Mouse (Mus musculus) kidney, postnatal 4 days (tissue): ENCODE results near the gene Stim1.
A peak's percentile ranks its signal among the peaks of the same experiment; 100 is the strongest.
"Not testable (repeated sequence)": the region's sequence is repeated elsewhere in the genome, so short reads cannot be mapped to it uniquely, and the experiment has no call there.

Experiments used
- DNase-seq, 2 experiments: peaks; one replicate each; pipeline ENCODE4 v3.0.0; 2021; ENCODE audit warnings: mixed read lengths in 2 of 2

Gene Stim1

DNA sequence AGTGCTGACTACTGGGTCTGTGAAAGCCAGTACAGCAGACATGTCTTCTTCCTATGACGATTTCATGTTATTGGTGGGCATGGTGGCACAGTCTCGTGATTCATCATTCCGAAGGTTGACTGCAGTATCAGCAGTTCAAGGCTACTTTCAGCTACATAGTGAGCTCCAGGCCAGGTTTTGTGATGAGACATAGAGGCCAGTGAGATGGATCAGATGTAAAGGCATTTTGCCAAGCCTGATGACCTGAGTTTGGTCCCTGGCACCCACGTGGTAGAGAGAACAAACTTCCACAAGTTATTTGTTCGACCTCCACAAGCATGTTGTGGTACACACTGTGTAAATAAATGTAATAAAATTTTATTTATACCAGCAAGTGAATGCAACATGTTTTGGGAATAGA is 102.9 kb downstream of the Stim1 start:
- DNase-seq, result no peak

- DNase-seq, result no peak
Measured at GRCm38 (mm10) chr7:102373382-102374072, 105.9 kb downstream of the Stim1 start.

GRCm38 (mm10) chr7:102383221-102383620 is 115.6 kb downstream of the Stim1 start:
- no peak for DNase-seq

GRCm38 (mm10) chr7:102385973-102386372 is 118.4 kb downstream of the Stim1 start:
- DNase-seq, result no peak

DNA sequence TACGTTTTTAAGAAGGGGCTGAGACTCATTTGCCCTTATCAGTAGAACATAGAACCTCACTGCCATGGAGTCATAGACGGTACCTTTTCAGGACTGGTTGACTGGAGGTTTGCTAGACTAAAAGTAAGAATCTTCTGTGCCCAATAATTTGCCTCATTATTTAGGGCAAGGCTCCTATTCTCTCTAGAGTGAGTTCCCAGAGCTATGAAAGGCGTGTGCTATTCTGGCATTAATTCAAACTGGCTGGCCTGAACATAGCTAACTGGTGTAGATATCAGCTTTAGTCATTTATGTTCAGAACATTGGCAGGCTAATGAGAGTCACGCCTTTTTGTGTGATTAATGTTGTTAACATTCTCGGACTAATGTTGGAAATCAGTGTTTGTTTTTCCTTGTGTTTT is 121.5 kb downstream of the Stim1 start:
- DNase-seq, result no peak

DNA sequence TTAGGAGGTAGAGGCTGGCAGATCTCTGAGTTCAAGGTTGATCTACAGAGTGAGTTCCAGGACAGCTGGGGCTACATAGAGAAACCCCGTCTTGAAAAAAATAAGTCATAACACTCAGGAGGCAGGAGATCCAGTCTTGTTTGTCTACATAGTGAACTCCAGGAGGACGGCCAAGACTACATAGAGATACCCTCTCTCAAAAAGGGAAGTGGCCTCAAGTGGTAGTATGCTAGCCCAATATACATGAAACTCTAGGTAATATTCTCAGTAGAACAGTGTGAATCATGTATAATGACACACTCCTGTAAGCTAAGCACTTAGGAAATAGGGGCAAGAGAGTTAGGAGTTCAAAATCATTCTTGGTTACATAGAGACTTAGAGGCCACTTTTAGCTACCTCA is 126.3 kb downstream of the Stim1 start:
- DNase-seq, result no peak

DNA sequence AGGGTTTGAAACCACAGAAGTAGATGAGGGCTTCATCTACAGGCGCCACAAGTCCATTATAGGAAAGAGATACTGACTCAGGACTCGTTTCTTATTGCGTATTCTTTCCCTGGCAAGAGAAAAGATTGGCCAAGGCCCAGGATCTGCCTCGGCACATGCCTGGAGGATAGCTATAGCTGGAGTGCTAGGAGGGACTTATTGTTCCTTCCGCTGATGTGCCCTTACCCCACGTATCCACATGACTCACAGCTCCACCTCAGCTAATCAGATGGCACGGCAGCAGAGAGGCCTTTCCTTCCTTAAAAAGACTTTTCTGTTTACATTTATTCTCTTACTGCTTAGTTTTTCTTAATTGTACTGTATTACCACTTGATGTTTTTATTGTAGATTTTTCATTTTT is 128.3 kb downstream of the Stim1 start:
- DNase-seq, result no peak

GRCm38 (mm10) chr7:102396331-102396730 is 128.7 kb downstream of the Stim1 start:
- DNase-seq, result no peak

DNA sequence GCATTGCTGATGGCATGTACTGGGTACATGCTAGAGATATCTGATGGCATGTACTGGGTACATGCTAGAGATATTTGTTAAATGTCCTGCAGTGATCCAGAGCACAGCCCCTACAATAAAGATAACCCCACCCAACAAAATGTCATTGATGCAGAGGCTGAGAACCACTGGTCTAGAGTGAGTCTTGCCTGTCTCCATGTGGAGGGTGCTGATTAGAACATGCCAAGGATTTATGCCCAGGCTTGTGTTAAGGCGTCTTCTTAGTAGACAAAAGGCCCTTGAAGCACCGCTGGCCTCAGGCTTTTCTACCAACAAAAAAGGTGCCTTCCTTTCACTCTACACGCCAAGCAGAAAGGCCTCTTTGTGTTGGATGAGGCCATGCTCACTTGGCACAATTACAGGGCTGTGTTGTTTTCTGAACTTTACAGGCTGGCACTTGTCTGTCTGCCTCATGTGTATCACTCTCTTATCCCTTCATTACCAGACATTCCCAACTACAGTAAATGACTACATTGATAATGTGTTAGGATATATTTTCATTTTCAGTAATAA is 131.7 kb downstream of the Stim1 start:
- no peak for DNase-seq

DNA sequence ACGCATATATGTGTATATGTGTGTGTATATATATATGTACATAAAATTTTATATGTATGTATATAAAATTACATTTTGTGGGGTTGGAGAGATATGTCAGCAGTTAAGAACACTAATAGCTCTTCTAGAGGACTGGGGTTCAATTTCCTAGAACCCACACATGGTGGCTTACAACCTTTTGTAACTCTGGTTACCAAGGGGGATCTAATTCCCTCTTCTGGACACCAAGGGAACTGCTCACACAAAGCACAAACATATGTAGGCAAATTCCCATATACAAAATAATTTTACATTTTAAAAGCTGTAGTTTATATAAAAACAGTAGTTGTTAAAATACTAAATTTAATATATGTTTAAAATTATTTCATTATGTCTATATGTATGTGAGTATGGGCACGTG is 136.5 kb downstream of the Stim1 start:
- DNase-seq, result no peak

GRCm38 (mm10) chr7:102407440-102407839 is 139.8 kb downstream of the Stim1 start:
- DNase-seq, result no peak

GRCm38 (mm10) chr7:102415272-102415671 is 147.7 kb downstream of the Stim1 start:
- not testable (repeated sequence) for DNase-seq

DNA sequence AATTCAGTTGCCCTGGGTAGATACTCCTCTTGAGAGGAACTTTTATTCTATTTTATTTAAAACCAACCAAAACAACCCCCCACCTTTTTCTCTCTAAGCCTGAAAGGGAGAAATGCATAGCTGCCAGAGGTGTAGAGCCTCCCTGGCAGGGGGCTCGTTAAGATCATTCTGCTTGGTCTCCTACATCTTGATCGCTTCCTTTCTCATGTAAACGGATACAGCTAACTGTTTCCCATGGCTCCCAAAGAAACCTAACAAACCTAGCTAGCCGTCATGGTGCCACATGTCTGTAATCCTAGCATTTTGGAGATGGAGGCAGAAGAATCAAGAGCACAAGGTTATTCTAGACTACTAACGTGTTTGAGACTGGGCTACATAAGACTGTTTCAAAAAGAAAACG is 148.2 kb downstream of the Stim1 start:
- no peak for DNase-seq

DNA sequence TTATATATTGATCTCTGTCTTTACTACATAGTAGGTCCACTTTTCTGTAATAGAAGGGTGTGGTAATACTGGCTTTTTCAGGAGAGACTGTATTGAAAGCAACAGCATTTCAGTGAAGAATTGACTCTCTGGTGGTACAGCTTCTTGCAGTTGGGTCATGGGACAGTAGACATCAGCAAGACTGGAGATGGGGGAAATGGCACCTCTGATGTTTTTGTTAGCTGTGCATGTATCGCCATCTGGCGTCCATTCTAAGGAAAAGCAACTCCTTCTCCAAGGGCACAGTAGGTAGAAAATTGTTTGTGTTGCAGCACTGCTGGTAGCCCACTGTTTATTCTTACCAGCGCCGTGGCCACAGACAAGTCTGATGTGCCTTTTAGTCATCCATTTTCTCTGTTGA is 149.8 kb downstream of the Stim1 start:
- DNase-seq, result peak; percentile 26 to 51

GRCm38 (mm10) chr7:102422036-102422435 is 154.4 kb downstream of the Stim1 start:
- DNase-seq, result no peak

GRCm38 (mm10) chr7:102425933-102426685 is 158.5 kb downstream of the Stim1 start:
- no peak for DNase-seq

- no peak for DNase-seq
Measured at GRCm38 (mm10) chr7:102434344-102434743, 166.7 kb downstream of the Stim1 start.

GRCm38 (mm10) chr7:102440822-102441656 is 173.4 kb downstream of the Stim1 start:
- no peak for DNase-seq

GRCm38 (mm10) chr7:102441657-102442391 is 174.2 kb downstream of the Stim1 start, which contains the start of gene Rrm1:
Gene Rrm1, plus strand, starts transcription at chr7:102441695.
- DNase-seq, result peak; percentile 96

GRCm38 (mm10) chr7:102442432-102442831 is 174.8 kb downstream of the Stim1 start:
- DNase-seq, result no peak

GRCm38 (mm10) chr7:102444301-102444700 is 176.7 kb downstream of the Stim1 start:
- no peak for DNase-seq

DNA sequence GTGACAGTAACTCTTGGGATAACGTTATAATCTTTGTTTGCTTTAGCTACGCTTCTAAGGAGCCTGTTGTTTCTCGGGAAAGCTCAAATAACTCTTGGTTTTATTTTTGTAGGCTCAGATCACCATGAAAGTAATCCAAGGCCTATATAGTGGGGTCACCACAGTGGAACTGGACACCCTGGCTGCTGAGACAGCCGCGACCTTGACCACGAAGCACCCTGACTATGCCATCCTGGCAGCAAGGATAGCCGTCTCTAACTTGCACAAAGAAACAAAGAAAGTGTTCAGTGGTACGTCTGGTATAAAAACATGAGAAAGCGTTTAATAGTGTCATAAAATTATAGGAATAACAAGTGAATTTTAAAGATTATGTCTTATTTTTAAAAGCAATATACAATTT is 178.8 kb downstream of the Stim1 start:
- no peak for DNase-seq
